Mouse (Mus musculus) kidney, embryonic 16.5 days (tissue): ENCODE results near the gene Zfp189. TPM values are rescaled to one million over a fixed set of nuclear protein-coding genes. Genes with fewer than 3 reads are reported as not detected.

Source experiments
- ATAC-seq: fragments of 200-750 bp; cut with Nextera tagmentation; 2 replicates; pipeline ENCODE4 v1.8.0; 2017; ENCODE audit warnings: moderate TSS enrichment; ENCODE audit not compliant: low FRiP score, low TSS enrichment
- H3K27ac ChIP-seq: fragments of 300-500 bp; sonication (generic); 2 replicates; pipeline ENCODE4 v1.5.1; 2014; ENCODE audit warnings: low read length
- H3K27me3 ChIP-seq: fragments of 300-500 bp; sonication (generic); 2 replicates; pipeline ENCODE4 v1.6.1; 2014; ENCODE audit warnings: low read length, control low read depth, mixed read lengths; ENCODE audit not compliant: insufficient read depth
- H3K36me3 ChIP-seq: fragments of 300-500 bp; sonication (generic); 2 replicates; pipeline ENCODE4 v1.6.1; 2014; ENCODE audit warnings: low read length, control low read depth, mixed read lengths; ENCODE audit not compliant: insufficient read depth
- H3K4me1 ChIP-seq: fragments of 300-500 bp; sonication (generic); 2 replicates; pipeline ENCODE4 v1.6.1; 2014; ENCODE audit warnings: low read length, control low read depth, mixed read lengths; ENCODE audit not compliant: insufficient read depth
- H3K4me2 ChIP-seq: fragments of 300-500 bp; sonication (generic); replicated peaks from 2 replicates; pipeline ENCODE4 v1.6.1; 2014; ENCODE audit warnings: low read depth, low read length
- H3K4me3 ChIP-seq: fragments of 300-500 bp; sonication (generic); 2 replicates; pipeline ENCODE4 v1.5.1; 2014; ENCODE audit warnings: mild to moderate bottlenecking, low read length
- H3K9ac ChIP-seq: fragments of 300-500 bp; sonication (generic); replicated peaks from 2 replicates; pipeline ENCODE4 v1.6.1; 2014; ENCODE audit warnings: low read length
- H3K9me3 ChIP-seq: fragments of 300-500 bp; sonication (generic); 2 replicates; pipeline ENCODE4 v1.6.1; 2016; ENCODE audit warnings: low read length, control low read depth
- WGBS: fragments of 180-500 bp; shearing (Covaris S2); extraction: QIAGEN DNeasy Blood & Tissue Kit; methylation state at CpG from one replicate; pipeline ENCODE4 v1.1.7; 2014; 5-methylcytosine and 5-hydroxymethylcytosine counted together
- polyA plus RNA-seq: library from polyadenylated mRNA; unstranded; fragments of >200 nt; fragmentation: Nextera tagmentation; extraction: Ambion mirVana; gene quantifications from 2 replicates; pipeline ENCODE4 v1.2.1, GENCODE M21; 2015

Zfp189 gene
- polyA plus RNA-seq, 1 experiment from 2014 or later = 11.1 TPM

DNA sequence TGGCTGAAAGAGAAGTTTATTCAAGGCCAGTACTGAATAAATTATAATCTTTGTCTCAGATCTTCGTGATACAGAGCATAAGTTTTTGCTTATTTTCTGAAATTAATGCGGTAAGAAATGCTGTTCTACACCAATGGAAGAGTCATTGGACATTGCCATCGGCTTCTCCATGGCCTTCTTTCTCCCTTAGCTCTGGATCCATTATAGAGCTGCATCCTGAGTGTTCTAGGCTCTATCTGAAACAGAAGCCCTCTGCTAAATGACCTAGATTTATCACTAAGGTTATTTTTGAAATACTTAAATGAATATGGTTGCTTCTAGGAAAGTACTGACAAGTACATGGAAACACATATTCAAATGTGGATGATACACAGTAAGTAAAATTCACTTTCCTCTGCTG is 14.1 kb downstream of the Zfp189 start:
- no peak for ATAC-seq
- no peak overlapping the region for H3K9ac ChIP-seq
- H3K27ac ChIP-seq = no peak overlapping the region
- H3K9me3 ChIP-seq = peaks cover 8% of the 10 kb centered on the region; the same call in 1 of the 2 replicates
- no peaks in the 10 kb centered on the region for H3K4me1 ChIP-seq
- H3K4me3 ChIP-seq = no peak overlapping the region
- H3K27me3 ChIP-seq = no peaks in the 10 kb centered on the region
- 83% methylated on average over 3 of the region's 3 CpGs for WGBS
- peaks cover 15% of the 10 kb centered on the region for H3K36me3 ChIP-seq
- H3K4me2 ChIP-seq = no peak overlapping the region

DNA sequence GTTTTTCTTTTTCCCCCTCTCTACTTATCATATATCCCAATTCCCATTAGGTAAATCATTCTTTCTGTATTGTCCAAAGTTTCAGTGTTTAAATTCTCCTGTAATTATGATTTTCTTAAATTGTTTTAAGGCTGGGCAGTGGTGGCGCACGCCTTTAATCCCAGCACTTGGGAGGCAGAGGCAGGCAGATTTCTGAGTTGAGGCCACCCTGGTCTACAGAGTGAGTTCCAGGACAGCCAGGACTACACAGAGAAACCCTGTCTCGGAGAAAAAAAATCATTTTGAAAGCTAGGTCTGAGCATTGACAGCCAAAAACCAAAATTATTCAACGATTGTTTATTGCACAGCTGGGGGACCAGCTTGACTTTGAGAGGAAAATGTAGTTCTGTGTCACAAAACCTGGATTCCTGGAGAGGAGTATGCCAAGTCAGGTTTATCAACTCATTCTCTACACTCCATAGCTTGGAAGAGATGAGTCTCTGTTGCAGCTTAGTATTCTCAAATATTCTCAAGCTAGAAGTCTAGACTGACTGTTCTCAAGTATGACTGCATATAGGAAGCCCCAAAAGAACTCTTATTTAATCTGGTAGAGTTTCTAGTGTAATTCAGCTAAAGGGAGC is 14.8 kb downstream of the Zfp189 start:
- Histone ChIP-seq H3K9ac (no peak overlapping the region), H3K27ac (no peak overlapping the region), H3K36me3 (peaks cover 7% of the 10 kb centered on the region), H3K4me2 (no peak overlapping the region), H3K4me3 (no peak overlapping the region), H3K4me1 (no peaks in the 10 kb centered on the region), H3K9me3 (peaks cover 2% of the 10 kb centered on the region; the same call in 1 of the 2 replicates), H3K27me3 (no peaks in the 10 kb centered on the region)
- 92% methylated on average over 4 of the region's 4 CpGs for WGBS
- ATAC-seq = no peak

DNA sequence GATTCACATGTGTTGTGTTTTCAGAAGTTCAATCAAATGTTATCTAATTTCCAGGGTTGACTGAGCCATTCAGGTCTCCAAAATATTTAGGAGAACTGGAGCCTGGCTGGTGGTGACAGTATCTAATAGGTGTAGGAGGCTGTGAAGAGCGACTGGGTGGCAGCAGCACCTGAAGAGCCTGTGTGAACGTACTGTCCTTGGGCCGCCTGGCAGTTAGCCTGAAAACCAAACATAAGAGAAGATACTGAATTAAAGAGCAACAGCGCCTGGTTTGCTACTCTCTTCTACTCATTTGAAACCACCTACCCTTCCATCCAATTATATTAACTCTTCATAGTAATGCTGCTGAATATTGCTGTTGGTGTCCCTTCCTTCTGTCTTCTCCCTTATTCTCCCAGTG is 15.7 kb downstream of the Zfp189 start:
- H3K27me3 ChIP-seq = no peaks in the 10 kb centered on the region
- H3K27ac ChIP-seq = no peak overlapping the region
- no peaks in the 10 kb centered on the region for H3K4me1 ChIP-seq
- H3K4me3 ChIP-seq = no peak overlapping the region
- no peaks in the 10 kb centered on the region for H3K9me3 ChIP-seq
- 86% methylated on average over 4 of the region's 4 CpGs for WGBS
- no peak for ATAC-seq
- H3K9ac ChIP-seq = no peak overlapping the region
- H3K36me3 ChIP-seq = peaks cover 4% of the 10 kb centered on the region; the same call in 1 of the 2 replicates
- no peak overlapping the region for H3K4me2 ChIP-seq

DNA sequence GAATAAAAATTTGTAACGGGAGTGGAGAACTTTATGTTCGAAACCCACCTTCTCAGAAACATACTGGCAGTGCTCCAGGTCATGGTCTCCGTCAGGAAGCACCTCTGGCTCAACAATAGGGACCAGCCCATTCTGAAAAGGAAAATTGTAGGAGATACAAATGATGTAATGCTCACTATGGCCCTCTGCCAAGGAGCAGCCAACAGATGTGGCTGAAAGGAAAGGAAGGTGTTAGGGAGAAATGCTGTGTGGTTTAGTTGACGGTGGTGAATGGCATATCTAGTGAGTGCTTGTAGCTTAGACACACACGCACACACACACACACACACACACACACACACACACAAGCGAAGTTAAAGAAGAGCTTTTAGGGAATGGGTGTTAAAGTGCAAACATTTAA is 18.7 kb downstream of the Zfp189 start:
- Histone ChIP-seq H3K27ac (no peak overlapping the region), H3K27me3 (no peaks in the 10 kb centered on the region), H3K36me3 (no peaks in the 10 kb centered on the region), H3K9ac (no peak overlapping the region), H3K9me3 (no peaks in the 10 kb centered on the region), H3K4me2 (no peak overlapping the region), H3K4me3 (no peak overlapping the region), H3K4me1 (no peaks in the 10 kb centered on the region)
- no peak for ATAC-seq
- 69% methylated on average over 6 of the region's 6 CpGs for WGBS

DNA sequence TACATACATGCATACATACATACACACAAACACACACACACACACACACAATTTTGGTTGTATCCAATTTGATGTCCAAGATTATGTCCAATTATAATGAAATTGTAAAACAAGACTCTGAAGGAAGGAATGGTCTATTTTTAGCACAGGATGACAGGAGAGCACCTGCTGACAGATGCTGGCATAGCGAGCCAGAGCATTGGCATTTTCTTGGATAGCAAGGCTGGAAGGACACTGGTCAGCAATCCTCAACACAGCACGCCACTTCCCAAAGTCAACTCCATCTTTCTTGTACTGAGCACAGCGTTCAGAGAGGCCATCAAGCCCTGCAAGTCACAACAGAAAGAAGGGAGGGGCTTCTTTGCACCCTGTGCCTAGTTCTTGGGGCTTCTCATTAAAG is 20.0 kb downstream of the Zfp189 start:
- Histone ChIP-seq H3K27ac (no peak overlapping the region), H3K4me2 (no peak overlapping the region), H3K4me1 (no peaks in the 10 kb centered on the region), H3K27me3 (no peaks in the 10 kb centered on the region), H3K9ac (no peak overlapping the region), H3K9me3 (no peaks in the 10 kb centered on the region), H3K4me3 (no peak overlapping the region), H3K36me3 (no peaks in the 10 kb centered on the region)
- no peak for ATAC-seq
- WGBS = 71% methylated on average over 3 of the region's 3 CpGs

GRCm38 (mm10) chr4:49546026-49546425 is 25.1 kb downstream of the Zfp189 start:
- no peak overlapping the region for H3K4me3 ChIP-seq
- no peak for ATAC-seq
- H3K4me2 ChIP-seq = 0 out of 2 replicates have a peak overlapping the region, but pooled peaks have one; percentile 14
- H3K27me3 ChIP-seq = no peaks in the 10 kb centered on the region
- 79% methylated on average over 2 of the region's 2 CpGs for WGBS
- H3K4me1 ChIP-seq = no peaks in the 10 kb centered on the region
- no peaks in the 10 kb centered on the region for H3K36me3 ChIP-seq
- H3K27ac ChIP-seq = peak overlapping the region; percentile 13; the same call in 1 of the 2 replicates
- H3K9ac ChIP-seq = no peak overlapping the region
- no peaks in the 10 kb centered on the region for H3K9me3 ChIP-seq

GRCm38 (mm10) chr4:49546873-49547543 is 26.0 kb downstream of the Zfp189 start:
- no peaks in the 10 kb centered on the region for H3K4me1 ChIP-seq
- no peaks in the 10 kb centered on the region for H3K27me3 ChIP-seq
- H3K27ac ChIP-seq = peak overlapping the region; percentile 13; the same call in 1 of the 2 replicates
- H3K36me3 ChIP-seq = no peaks in the 10 kb centered on the region
- H3K9me3 ChIP-seq = no peaks in the 10 kb centered on the region
- ATAC-seq = peak; percentile 80
- H3K4me2 ChIP-seq = no peak overlapping the region
- no peak overlapping the region for H3K9ac ChIP-seq
- 49% methylated on average over 6 of the region's 6 CpGs for WGBS
- no peak overlapping the region for H3K4me3 ChIP-seq

GRCm38 (mm10) chr4:49547544-49548219 is 26.7 kb downstream of the Zfp189 start:
- H3K4me1 ChIP-seq = no peaks in the 10 kb centered on the region
- peak overlapping the region; percentile 46; the same call in 1 of the 2 replicates for H3K9ac ChIP-seq
- no peaks in the 10 kb centered on the region for H3K36me3 ChIP-seq
- H3K9me3 ChIP-seq = no peaks in the 10 kb centered on the region
- H3K27me3 ChIP-seq = no peaks in the 10 kb centered on the region
- H3K27ac ChIP-seq = peak overlapping the region; percentile 89
- H3K4me3 ChIP-seq = peak overlapping the region; percentile 27
- 0 out of 2 replicates have a peak overlapping the region, but pooled peaks have one; percentile 2 for H3K4me2 ChIP-seq
- ATAC-seq = peak; percentile 57; the same call in 1 of the 2 replicates
- 69% methylated on average over 7 of the region's 7 CpGs for WGBS

GRCm38 (mm10) chr4:49549383-49549782 is 28.4 kb downstream of the Zfp189 start, which contains the start of gene Aldob:
Gene Aldob, minus strand, starts transcription at chr4:49549546.
- no peaks in the 10 kb centered on the region for H3K27me3 ChIP-seq
- no peaks in the 10 kb centered on the region for H3K9me3 ChIP-seq
- H3K4me1 ChIP-seq = no peaks in the 10 kb centered on the region
- peak within 1 kb of the TSS; percentile 46; the same call in 1 of the 2 replicates for H3K9ac ChIP-seq
- ATAC-seq = 0 out of 2 replicates have a peak, but pooled peaks have one; percentile 8
- peak within 1 kb of the TSS; percentile 89 for H3K27ac ChIP-seq
- H3K36me3 ChIP-seq = no peaks in the 10 kb centered on the region
- H3K4me2 ChIP-seq = peak within 1 kb of the TSS; percentile 32
- H3K4me3 ChIP-seq = peak within 1 kb of the TSS; percentile 27
- 48% methylated on average over 3 of the region's 3 CpGs for WGBS
